Mouse (Mus musculus) urinary bladder, postnatal 4 days (tissue): ENCODE results near the gene Fn3k.

ENCODE experiments used
- DNase-seq, 2 experiments: peaks; one replicate each; pipeline ENCODE4 v3.0.0; 2021 to 2022; ENCODE audit warnings: low spot score in 2 of 2

Gene Fn3k

DNA sequence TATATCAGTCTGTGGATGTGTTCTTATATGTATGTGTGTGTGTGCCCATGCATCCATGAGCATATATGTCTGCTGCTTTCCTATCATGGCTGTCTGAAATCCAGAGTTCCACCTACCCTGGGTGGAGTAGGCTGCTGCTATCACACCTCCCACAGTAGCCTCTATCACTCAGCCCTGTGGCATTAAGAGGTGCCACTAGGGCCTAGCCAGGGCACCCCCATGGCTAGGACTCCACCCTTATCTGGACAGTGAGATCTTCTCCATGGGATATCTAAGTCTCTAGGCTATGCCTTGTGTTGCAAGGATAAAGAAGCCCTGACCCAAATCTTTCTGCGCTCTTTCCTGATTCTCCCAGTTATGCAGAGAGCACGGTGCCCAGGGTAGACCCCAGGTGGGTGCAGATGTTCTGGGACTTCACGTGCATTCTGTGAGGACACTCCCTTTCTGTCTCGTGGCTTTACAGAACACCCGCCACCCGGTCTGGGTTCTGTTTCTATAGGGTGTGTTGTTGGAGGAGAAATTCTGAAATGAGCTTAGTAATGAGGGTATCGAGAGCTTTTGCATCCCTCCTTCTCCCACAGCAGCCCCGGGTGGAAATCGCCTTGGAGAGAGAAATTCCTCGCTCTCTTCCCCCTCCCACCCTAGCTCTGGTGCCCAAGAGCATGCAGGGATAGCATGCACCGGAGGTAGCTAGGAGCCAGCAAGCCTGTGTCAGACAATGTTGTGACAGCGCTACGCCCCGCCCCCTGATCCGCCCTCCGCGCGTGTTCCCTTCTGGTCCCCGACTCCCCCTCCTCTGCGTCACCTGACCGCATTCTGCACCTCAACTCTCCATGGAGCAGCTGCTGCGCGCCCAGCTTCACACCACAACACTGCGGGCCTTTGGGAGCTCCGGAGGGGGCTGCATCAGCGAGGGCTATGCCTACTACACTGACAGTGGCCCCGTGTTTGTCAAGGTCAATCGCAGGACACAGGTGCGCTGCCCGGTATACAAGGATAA is at the start of gene Fn3k:
Gene Fn3k (plus strand): TSS at position 758 of the 1,000 bp plus-strand sequence.
- DNase-seq = peak; percentile 70 to 81

DNA sequence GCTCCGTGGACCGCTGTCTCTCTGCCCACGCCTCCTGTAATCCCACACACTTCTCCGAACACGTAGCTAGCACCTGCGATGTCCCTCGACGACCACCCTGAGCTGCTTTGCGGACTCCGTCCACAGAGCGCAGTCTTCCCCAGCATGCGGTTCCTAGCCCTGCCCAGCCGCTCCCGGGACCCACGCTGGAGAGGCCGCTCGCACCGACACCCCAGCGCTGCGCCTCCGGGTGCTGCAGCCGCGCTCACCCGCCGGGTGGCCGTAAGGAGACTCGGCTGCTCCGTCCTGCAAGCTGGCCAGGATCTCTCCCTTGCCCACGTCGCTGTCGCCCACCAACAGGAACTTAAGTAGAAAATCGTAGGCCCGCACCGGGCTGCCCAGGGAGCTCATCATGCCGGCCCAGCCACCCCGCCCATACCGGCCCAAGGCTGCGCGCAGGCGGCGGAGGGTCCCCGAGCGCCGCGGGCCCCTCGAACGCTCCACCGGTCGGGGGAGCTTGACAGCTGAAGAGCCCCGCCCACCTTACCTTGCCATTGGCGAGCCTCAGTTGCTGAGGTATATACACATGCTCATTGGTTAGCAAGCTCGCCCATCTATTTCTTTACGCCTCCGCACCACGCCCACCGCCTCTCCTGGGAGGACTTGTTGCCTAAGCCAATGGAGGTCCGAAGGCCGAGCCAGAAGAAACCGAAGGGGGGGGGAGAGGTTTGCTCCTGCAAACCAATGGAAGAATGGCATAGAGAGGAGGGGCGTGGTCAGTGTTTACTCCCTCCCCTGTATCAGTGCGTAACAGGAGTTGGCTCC is 46.8 kb upstream of the Fn3k start, which contains the start of gene Rab40b:
Gene Rab40b (minus strand): TSS at position 502 of the 804 bp plus-strand sequence.
- peak; percentile 91 to 94 for DNase-seq

GRCm38 (mm10) chr11:121388554-121388945 is 46.2 kb upstream of the Fn3k start:
- DNase-seq = no peak

- DNase-seq = no peak
Measured at GRCm38 (mm10) chr11:121390793-121391192, 43.9 kb upstream of the Fn3k start.

DNA sequence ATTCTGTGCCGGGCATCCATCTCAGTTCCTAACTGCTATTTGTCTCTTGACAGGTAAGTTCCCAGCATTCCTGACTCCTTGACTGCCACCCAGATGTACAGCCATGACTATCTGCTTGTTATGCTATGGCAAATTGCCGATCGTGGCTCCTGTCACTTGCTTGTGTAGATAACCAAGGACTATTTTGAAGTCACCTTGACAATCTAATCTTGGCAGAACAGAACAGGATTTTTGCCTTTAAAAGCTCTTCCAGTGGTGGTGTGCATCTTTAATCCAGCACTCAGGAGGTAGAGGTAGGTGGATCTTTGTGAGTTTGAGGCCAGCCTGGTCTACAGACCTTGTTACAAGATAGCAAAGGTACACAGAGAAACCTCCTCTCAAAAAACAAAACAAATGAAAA is 42.3 kb upstream of the Fn3k start:
- no peak for DNase-seq

- no peak for DNase-seq
Measured at GRCm38 (mm10) chr11:121407366-121408155, 27.2 kb upstream of the Fn3k start.

DNA sequence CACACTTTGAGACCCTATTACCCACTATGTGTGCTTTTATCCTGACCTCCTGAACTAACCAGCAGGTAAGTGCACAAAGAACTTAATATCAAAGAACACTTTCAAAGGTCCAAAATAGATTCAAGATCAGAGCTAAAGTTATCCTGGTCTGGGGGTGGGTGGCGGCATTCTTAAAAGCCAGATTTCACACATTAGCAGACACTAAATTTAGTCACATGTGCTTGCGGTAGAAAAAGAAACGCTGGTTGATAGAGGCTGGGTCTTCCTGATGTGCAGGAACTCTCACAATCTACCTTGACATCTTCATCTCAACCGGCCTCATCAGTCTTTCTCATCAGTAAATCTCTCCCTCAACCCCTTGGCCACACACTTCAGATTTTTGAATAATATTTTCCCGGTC is 20.0 kb upstream of the Fn3k start:
- DNase-seq = no peak

- no peak for DNase-seq
Measured at GRCm38 (mm10) chr11:121415351-121415750, 19.4 kb upstream of the Fn3k start.

DNA sequence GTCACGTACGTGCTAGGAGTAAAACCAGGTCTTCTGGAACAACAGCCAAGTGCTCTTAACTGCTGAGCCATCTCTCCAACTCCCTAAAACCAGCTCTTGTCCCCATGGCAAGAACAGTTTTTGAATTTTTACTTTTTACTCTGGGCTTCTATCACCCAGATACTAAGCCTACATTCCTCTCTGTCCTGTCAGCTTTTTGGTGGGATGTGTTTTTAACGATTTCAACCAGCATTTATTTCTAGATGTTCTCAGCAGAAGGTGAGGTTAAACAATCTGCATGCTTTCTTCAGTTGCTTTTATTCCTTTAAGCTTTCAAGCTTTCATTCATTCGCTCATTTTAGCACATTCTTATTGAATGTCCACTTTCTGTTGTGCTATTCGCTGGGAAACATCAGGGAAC is 16.7 kb upstream of the Fn3k start:
- no peak for DNase-seq

DNA sequence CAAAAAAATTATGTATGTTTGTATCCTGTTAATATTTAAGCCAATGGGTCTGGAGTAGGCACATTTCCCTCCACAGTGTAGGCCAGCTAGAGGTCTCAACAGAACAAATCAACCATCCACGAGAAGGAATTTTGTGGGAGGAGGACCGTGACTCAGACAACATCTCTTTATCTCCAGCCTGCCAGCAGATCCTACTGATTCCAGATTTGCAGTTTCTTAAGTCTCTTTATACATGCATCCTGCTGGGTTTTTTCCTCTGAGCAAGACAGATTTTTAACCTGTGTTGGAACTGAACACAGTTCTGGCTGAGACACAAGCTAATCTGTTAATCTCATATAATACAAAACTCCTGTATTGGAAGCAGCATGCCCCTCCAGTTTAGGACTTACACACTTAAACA is 15.8 kb upstream of the Fn3k start:
- no peak for DNase-seq

GRCm38 (mm10) chr11:121420379-121420778 is 14.3 kb upstream of the Fn3k start:
- DNase-seq = no peak

GRCm38 (mm10) chr11:121420830-121421552 is 13.7 kb upstream of the Fn3k start, which contains the start of gene Fn3krp:
Gene Fn3krp, plus strand, starts transcription at chr11:121421401.
- DNase-seq = peak; percentile 97 to 100

GRCm38 (mm10) chr11:121421553-121422173 is 13.1 kb upstream of the Fn3k start:
- DNase-seq = no peak

DNA sequence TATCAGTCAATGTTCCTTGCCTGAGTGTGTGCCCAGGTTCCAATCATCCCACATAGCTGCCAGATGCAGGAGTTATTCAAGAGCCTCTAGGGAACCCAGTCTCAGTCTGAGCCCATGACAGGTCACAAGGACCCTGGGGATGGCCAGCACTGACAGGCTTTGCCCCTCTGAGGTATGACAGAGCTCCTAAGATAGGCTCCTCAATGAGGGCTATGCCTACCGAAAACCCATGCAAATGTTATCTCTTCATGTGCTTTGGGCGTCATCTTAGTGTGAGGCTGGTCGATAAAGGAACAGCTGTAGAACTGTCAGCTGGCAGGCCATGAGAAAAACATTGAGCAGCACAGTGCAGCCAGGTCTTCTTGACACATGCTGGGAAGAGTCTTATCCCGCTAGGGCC is 1.3 kb upstream of the Fn3k start:
- no peak for DNase-seq

DNA sequence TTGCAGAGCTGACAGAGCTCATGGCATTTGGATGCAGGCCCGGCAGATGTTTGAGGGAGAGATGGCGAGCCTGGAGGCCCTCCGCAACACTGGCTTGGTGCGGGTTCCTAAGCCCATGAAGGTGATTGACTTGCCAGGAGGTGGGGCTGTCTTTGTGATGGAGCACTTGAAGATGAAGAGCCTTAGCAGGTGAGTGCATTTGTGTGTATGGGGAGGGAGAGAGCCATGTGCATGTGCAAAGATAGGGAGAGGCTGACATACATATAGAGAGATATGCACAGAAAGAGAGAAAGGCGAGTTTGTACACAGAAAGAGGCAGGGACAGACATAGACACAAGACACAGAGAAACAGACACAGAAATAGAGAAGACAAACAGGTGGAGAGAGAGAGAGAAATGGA is 2.5 kb downstream of the Fn3k start:
- DNase-seq = no peak

GRCm38 (mm10) chr11:121439686-121440292 is 5.1 kb downstream of the Fn3k start:
- no peak for DNase-seq

DNA sequence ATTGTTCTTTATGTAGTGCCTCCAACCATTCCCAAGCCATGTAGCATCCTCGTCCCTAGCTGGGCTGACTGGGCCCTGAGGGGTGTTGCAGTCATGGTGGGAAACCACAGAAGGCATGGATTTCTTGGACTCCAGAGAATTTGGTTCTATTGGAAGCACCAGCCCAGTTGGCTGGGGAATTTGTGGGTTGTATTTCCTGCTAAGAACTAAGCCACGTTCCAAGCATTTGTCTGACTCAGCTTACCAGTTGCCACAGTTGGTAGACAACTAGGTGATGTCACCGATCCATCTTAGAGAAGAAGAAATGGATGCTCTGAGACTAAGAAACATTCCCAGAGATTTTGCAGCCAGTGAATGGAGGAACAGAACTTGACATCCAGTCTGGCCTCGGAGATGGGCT is 6.9 kb downstream of the Fn3k start:
- no peak for DNase-seq

DNA sequence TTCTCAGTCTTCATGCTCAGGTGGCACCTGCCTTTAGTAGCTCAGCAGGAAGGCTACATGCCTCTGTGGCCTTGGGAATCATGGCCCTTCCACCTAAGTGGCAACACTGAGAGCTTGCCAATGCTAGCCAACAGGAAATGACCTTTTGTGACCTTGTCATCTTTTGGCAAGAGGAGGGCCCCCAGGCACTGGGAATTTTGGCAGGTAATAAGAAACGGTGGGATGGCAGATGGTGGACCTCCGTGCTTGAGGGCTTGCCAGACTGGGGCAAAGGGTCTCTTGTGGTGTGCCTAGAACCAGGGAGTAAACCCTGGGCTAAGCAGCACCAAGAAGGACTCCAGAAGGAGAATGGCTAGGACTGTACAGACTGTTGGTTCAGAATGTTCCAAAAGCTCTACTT is 7.4 kb downstream of the Fn3k start:
- DNase-seq = no peak

DNA sequence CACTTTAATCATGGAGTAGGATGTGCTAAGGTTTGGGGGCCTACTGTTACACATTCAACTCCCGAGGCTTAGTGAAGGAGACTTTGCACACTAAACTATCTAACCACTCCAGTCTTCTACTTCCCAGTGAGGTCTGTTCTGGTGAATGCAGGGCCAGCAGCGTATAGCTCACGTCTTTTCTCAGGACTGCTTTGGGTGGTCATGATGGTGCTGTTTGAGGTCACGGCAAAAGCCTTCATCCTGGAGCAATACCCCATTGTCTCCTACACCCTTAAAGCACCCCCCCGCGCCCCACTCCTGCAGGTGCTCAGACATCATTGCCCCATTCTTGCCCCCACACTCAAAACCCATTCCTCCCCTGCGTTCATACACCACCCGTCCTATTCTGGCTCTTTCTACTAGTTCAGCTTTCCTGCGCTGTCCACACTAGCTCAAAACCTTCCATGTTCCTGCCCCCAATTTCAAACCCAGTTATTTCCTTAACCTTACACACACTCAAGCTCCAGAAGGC is 16.6 kb downstream of the Fn3k start:
- DNase-seq = no peak
